Mouse (Mus musculus): ENCODE results near the gene Tspoap1. TPM values are rescaled to one million over a fixed set of nuclear protein-coding genes. Genes with fewer than 3 reads are reported as not detected.

The Tspoap1 gene
- polyA plus RNA-seq, 1 experiment from 2014 or later, result 54.5 TPM

DNA sequence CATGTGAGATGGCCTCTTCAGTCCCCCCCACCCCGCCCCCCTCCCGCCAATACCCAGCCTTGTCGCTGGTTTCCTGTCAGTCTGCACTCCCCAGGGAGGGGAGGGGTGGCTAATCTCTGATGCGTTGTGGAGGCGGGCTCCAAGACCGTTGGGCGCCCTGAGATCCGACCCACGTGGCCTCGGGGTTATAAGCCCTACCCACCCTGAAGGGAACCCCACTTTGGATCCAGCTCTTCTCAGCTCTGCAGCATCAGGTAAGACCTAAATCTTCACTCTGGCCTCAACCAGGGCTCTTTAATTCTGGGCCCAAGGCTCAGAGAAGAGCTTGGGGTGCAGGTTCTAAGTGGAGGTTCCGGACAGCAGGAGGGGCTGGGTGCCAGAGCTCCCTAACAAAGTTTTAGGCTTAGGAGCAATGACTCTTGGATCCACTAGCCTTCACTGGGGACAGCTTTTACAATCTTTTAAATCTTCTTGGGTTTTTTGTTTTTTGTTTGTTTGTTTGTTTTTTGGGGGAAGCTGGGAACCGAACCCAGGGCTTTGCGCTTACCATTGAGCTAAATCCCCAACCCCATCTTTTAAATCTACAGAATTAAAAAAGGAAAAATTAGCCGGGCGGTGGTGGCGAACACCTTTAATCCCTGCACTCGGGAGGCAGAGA lies 4.9 kb upstream of the Tspoap1 start:
- no peak overlapping the region for H3K4me3 ChIP-seq (replicated peaks; ENCODE audit: low read depth, low read length)
- ATAC-seq (ENCODE audit: low FRiP score, low TSS enrichment) (no peak), DNase-seq (no peak)
- no peak overlapping the region for H3K4me2 ChIP-seq (ENCODE audit: low read length)
- no peaks in the 10 kb centered on the region for H3K27me3 ChIP-seq (ENCODE audit: control insufficient read depth, insufficient read depth, low read length)
- peaks cover 8% of the 10 kb centered on the region; the same call in 1 of the 2 replicates for H3K4me1 ChIP-seq (ENCODE audit: control insufficient read depth, insufficient read depth, low read length)
- no peaks in the 10 kb centered on the region for H3K9me3 ChIP-seq (ENCODE audit: control insufficient read depth, low read length)
- H3K36me3 ChIP-seq (ENCODE audit: control insufficient read depth, insufficient read depth, low read length), result no peaks in the 10 kb centered on the region
- no peak overlapping the region for H3K27ac ChIP-seq (replicated peaks; ENCODE audit: low read depth, low read length)
- H3K9ac ChIP-seq (replicated peaks; ENCODE audit: low read length), result no peak overlapping the region
- 82% methylated on average over 17 of the region's 17 CpGs for WGBS

- Histone ChIP-seq H3K27ac (replicated peaks; ENCODE audit: low read depth, low read length) (no peak overlapping the region), H3K36me3 (ENCODE audit: control insufficient read depth, insufficient read depth, low read length) (no peaks in the 10 kb centered on the region), H3K4me1 (ENCODE audit: control insufficient read depth, insufficient read depth, low read length) (peaks cover 13% of the 10 kb centered on the region; the same call in 1 of the 2 replicates), H3K4me3 (replicated peaks; ENCODE audit: low read depth, low read length) (no peak overlapping the region), H3K27me3 (ENCODE audit: control insufficient read depth, insufficient read depth, low read length) (no peaks in the 10 kb centered on the region), H3K9me3 (ENCODE audit: control insufficient read depth, low read length) (no peaks in the 10 kb centered on the region), H3K4me2 (ENCODE audit: low read length) (no peak overlapping the region), H3K9ac (replicated peaks; ENCODE audit: low read length) (no peak overlapping the region)
- 92% methylated on average over 15 of the region's 15 CpGs for WGBS
- no peak for DNase-seq
- ATAC-seq (ENCODE audit: low FRiP score, low TSS enrichment), result no peak
These were observed 4.0 kb upstream of the Tspoap1 start for GRCm38 (mm10) chr11:87756251-87756820.

DNA sequence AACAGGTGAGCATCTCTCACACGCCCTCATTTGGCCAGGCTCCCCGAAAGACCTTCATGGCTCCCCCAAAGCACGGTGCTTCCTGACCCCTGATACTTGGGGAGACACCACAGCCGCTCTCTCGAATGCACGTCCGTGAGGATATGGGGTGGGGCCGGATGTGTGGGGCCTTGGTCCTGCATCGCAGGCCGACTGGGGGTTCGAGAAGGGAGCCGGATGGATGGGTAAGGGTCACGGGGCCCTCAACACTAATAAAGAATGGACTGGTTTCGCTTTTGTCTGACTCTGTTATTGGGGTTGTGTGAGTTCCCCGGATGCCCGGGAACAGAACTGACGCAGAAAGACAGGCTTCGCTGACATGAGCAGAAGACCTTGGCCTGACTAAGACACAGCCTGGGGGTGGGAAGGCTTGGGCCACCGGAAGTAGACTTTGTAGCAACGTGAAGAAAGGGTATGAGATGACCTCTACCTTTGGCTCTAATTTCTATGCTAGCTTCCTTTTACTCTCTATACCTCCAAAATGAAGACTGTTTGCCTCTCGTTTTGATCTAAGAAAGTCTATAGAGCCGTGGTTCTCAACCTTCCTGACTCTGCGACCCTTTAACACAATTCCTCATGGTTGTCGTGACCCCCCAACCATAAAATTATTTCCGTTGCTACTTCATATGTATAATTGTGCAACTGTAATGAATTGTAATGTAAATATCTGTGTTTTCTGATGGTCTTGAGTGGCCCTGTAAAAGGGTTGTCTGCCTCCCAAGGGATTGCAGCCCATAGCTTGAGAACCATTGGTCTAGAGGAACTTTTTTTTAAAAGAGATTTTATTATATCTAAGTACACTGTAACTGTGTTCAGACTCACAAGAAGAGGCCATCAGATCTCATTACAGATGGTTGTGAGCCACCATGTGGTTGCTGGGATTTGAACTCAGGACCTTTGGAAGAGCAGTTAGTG lies 3.1 kb upstream of the Tspoap1 start:
- no peak for ATAC-seq (ENCODE audit: low FRiP score, low TSS enrichment)
- H3K36me3 ChIP-seq (ENCODE audit: control insufficient read depth, insufficient read depth, low read length), result no peaks in the 10 kb centered on the region
- DNase-seq, result no peak
- no peaks in the 10 kb centered on the region; the same call in 1 of the 2 replicates for H3K27me3 ChIP-seq (ENCODE audit: control insufficient read depth, insufficient read depth, low read length)
- no peak overlapping the region for H3K4me3 ChIP-seq (replicated peaks; ENCODE audit: low read depth, low read length)
- 91% methylated on average over 25 of the region's 25 CpGs for WGBS
- H3K9me3 ChIP-seq (ENCODE audit: control insufficient read depth, low read length), result no peaks in the 10 kb centered on the region
- H3K4me2 ChIP-seq (ENCODE audit: low read length), result no peak overlapping the region
- H3K27ac ChIP-seq (replicated peaks; ENCODE audit: low read depth, low read length), result no peak overlapping the region
- peaks cover 22% of the 10 kb centered on the region for H3K4me1 ChIP-seq (ENCODE audit: control insufficient read depth, insufficient read depth, low read length)
- no peak overlapping the region for H3K9ac ChIP-seq (replicated peaks; ENCODE audit: low read length)

- Histone ChIP-seq H3K4me3 (replicated peaks; ENCODE audit: low read depth, low read length) (no peak overlapping the region), H3K27ac (replicated peaks; ENCODE audit: low read depth, low read length) (no peak overlapping the region), H3K36me3 (ENCODE audit: control insufficient read depth, insufficient read depth, low read length) (no peaks in the 10 kb centered on the region), H3K9me3 (ENCODE audit: control insufficient read depth, low read length) (no peaks in the 10 kb centered on the region), H3K4me2 (ENCODE audit: low read length) (no peak overlapping the region), H3K4me1 (ENCODE audit: control insufficient read depth, insufficient read depth, low read length) (peaks cover 33% of the 10 kb centered on the region), H3K27me3 (ENCODE audit: control insufficient read depth, insufficient read depth, low read length) (no peaks in the 10 kb centered on the region; the same call in 1 of the 2 replicates), H3K9ac (replicated peaks; ENCODE audit: low read length) (no peak overlapping the region)
- DNase-seq (no peak), ATAC-seq (ENCODE audit: low FRiP score, low TSS enrichment) (no peak)
- WGBS, result 82% methylated on average over 7 of the region's 7 CpGs
These were observed 2.0 kb upstream of the Tspoap1 start for GRCm38 (mm10) chr11:87758161-87758911.

DNA sequence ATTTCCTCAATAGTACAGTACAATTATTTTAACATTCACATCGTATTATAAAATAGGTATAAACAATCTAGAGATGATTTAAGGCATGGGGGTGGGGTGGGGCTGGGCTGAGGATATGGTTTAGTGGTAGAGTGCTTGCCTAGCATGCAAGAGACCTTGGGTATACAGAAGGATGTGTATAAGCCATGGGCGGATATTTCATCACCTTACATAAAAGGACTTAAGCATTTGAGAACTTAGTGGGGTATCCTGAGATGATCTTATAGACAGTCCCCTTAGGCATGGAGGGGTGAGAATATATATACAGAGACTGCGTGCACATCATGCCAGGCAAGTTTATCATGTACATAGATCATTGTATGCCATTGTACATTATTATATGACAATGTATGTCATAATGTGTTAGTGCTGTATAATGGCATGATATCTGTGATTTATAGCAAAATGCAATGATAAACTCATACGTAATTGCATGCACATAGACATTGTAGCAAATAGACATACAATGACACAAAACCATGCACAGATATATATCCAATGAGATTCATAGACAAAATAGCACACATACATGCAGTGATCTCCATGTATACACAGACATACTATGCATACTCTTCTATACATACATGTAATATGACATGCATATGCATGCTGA lies 1.3 kb upstream of the Tspoap1 start:
- DNase-seq (no peak), ATAC-seq (ENCODE audit: low FRiP score, low TSS enrichment) (no peak)
- peaks cover 33% of the 10 kb centered on the region for H3K4me1 ChIP-seq (ENCODE audit: control insufficient read depth, insufficient read depth, low read length)
- H3K4me2 ChIP-seq (ENCODE audit: low read length), result no peak overlapping the region; the same call in 1 of the 2 replicates
- H3K27ac ChIP-seq (replicated peaks; ENCODE audit: low read depth, low read length), result peak overlapping the region; percentile 91
- no peaks in the 10 kb centered on the region for H3K36me3 ChIP-seq (ENCODE audit: control insufficient read depth, insufficient read depth, low read length)
- H3K4me3 ChIP-seq (replicated peaks; ENCODE audit: low read depth, low read length), result no peak overlapping the region
- H3K9ac ChIP-seq (replicated peaks; ENCODE audit: low read length), result no peak overlapping the region
- no peaks in the 10 kb centered on the region; the same call in 1 of the 2 replicates for H3K27me3 ChIP-seq (ENCODE audit: control insufficient read depth, insufficient read depth, low read length)
- H3K9me3 ChIP-seq (ENCODE audit: control insufficient read depth, low read length), result no peaks in the 10 kb centered on the region
- 76% methylated on average over 4 of the region's 4 CpGs for WGBS

DNA sequence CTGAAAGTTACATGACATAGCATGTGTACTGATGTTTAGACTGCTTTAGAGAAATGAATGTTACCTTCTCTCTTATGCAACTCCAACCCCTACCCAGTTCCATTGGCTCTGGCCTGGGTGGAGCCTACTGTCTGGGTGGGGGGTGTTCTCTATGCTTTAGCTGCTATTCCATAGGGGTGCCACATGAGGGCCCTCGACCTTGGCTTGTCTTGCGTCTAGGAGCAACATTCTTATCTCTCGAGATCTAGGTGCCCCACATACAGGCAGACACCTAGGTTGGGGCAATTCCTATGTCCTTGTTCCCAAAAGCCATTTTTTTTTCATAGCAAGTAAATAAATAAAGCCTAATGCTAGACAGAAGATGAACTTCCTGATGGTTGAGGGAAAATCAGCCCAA lies 734 bp upstream of the Tspoap1 start:
- H3K36me3 ChIP-seq (ENCODE audit: control insufficient read depth, insufficient read depth, low read length), result no peaks in the 10 kb centered on the region
- peak overlapping the region; percentile 91 for H3K27ac ChIP-seq (replicated peaks; ENCODE audit: low read depth, low read length)
- 7% methylated on average over 3 of the region's 3 CpGs for WGBS
- H3K27me3 ChIP-seq (ENCODE audit: control insufficient read depth, insufficient read depth, low read length), result no peaks in the 10 kb centered on the region; the same call in 1 of the 2 replicates
- no peak for ATAC-seq (ENCODE audit: low FRiP score, low TSS enrichment)
- peak overlapping the region; percentile 65 for H3K4me3 ChIP-seq (replicated peaks; ENCODE audit: low read depth, low read length)
- H3K9me3 ChIP-seq (ENCODE audit: control insufficient read depth, low read length), result no peaks in the 10 kb centered on the region
- H3K4me1 ChIP-seq (ENCODE audit: control insufficient read depth, insufficient read depth, low read length), result peaks cover 34% of the 10 kb centered on the region
- peak overlapping the region; percentile 97 for H3K4me2 ChIP-seq (ENCODE audit: low read length)
- peak; percentile 54 for DNase-seq
- peak overlapping the region; percentile 80; the same call in 1 of the 2 replicates for H3K9ac ChIP-seq (replicated peaks; ENCODE audit: low read length)

DNA sequence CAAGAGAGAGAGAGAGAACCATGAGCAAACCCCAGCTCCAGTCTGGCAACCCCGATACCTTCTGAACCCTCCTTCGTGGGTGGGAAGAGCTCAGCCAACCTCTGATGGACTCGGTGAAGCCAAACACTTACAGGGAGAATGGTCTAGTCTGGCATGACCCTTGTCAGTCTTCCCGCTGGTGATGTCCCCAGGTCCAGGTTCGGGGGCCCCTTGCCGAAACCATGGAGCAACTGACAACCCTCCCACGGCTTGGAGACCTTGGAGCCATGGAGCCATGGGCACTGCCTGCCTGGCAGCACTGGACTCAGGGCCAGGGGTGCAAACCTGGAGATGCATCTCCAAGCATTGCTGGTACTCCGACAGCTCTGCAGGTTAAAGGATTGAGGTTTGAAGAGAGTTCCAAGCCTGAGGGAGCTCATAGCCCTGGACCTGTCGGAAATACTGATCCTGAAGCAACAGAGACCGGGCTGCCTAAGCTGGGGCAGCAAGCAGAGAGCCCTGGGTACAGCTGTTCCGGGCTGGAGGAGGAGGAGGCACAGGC lies 910 bp downstream of the Tspoap1 start:
- peaks cover 44% of the 10 kb centered on the region for H3K4me1 ChIP-seq (ENCODE audit: control insufficient read depth, insufficient read depth, low read length)
- no peak for ATAC-seq (ENCODE audit: low FRiP score, low TSS enrichment)

More for the DNA sequence above, 910 bp downstream of the Tspoap1 start:
- DNase-seq, result peak; percentile 4
- 60% methylated on average over 11 of the region's 11 CpGs for WGBS
- H3K27me3 ChIP-seq (ENCODE audit: control insufficient read depth, insufficient read depth, low read length), result no peaks in the 10 kb centered on the region; the same call in 1 of the 2 replicates
- H3K27ac ChIP-seq (replicated peaks; ENCODE audit: low read depth, low read length), result peak overlapping the region; percentile 91; the same call in 1 of the 2 replicates
- no peaks in the 10 kb centered on the region for H3K9me3 ChIP-seq (ENCODE audit: control insufficient read depth, low read length)
- peak overlapping the region; percentile 97 for H3K4me2 ChIP-seq (ENCODE audit: low read length)
- H3K4me3 ChIP-seq (replicated peaks; ENCODE audit: low read depth, low read length), result peak overlapping the region; percentile 65
- 0 out of 2 replicates have a peak, but pooled peaks cover 5% of the 10 kb centered on the region for H3K36me3 ChIP-seq (ENCODE audit: control insufficient read depth, insufficient read depth, low read length)
- H3K9ac ChIP-seq (replicated peaks; ENCODE audit: low read length), result peak overlapping the region; percentile 80

Data from midbrain, embryonic 14.5 days (tissue).